Mouse (Mus musculus): ENCODE measurements around the gene Stab1.

DNA sequence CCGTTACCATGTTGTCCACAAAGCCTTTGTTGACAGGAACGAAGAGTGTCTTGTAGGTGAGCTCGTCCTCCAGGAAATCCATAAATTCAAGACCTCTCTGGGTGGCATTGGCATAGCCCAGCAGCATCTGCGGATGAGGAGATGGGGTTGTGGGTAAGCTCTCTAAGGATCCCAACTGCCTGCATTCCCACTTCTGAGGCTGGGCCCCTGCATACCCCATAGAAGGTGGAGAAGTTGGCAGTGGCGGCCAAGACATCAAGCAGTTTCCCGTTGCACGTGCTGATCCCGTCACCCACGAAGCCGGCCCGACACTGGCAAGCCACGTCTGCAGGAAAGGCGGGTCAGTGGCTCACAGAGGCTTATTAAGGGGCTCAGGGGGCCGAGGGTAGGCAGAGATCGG, 28.3 kb downstream of the Stab1 start:
- no peak for TF ChIP-seq CTCF (conservative IDR thresholded peaks at IDR 0.05; ENCODE audit: low read length)
- no peak for TF ChIP-seq NANOG (IDR thresholded peaks at IDR 0.05; ENCODE audit: borderline replicate concordance, low read length)
- TF ChIP-seq POU5F1 (IDR thresholded peaks at IDR 0.05; ENCODE audit: borderline replicate concordance, low read length): no peak

Measured in E14TG2a.4 (cell line).